Mouse (Mus musculus): ENCODE results near the gene BC051142.
A peak's percentile ranks its signal among the peaks of the same experiment; 100 is the strongest.

- TF ChIP-seq POLR2A (IDR thresholded peaks at IDR 0.05; ENCODE audit: control insufficient read depth, extremely low read depth, insufficient read depth, low read length, poor library complexity) (no peak), CTCF (IDR thresholded peaks at IDR 0.05; ENCODE audit: borderline replicate concordance, control insufficient read depth, extremely low read depth, insufficient read depth, low read length, poor library complexity) (0 out of 2 replicates have a peak, but pooled peaks have one; percentile 11)
Measured at GRCm38 (mm10) chr17:34392321-34392720, 6.3 kb upstream of the BC051142 start.
